Mouse (Mus musculus) MEL (cell line): ENCODE measurements around the gene Lbh. TPM values are rescaled to one million over a fixed set of nuclear protein-coding genes. Genes with fewer than 3 reads are reported as not detected.

ENCODE experiments used
- DNase-seq: peaks from one replicate; pipeline ENCODE4 v3.0.0; 2011; ENCODE audit warnings: low read depth, low spot score
- H3K27ac ChIP-seq: 2 replicates; pipeline ENCODE4 v1.5.1; 2012; ENCODE audit warnings: low read depth, mild to moderate bottlenecking, control low read depth, low read length, moderate library complexity; ENCODE audit not compliant: control insufficient read depth
- H3K27me3 ChIP-seq, 2 experiments: fragments of 150-350 bp in 1 of 2; sonication (generic) in 1 of 2; 2 replicates each; pipeline ENCODE4 v1.6.1; 2012; ENCODE audit warnings: low read length in 2 of 2, mild to moderate bottlenecking in 2 of 2, improper control_type of control experiment in 1 of 2, moderate library complexity in 1 of 2; ENCODE audit not compliant: insufficient read depth in 2 of 2, control insufficient read depth in 1 of 2
- H3K36me3 ChIP-seq, 2 experiments: 2 replicates each; pipeline ENCODE4 v1.6.1; 2012 to 2014; ENCODE audit warnings: low read length in 2 of 2, improper control_type of control experiment in 1 of 2, inconsistent platforms in 1 of 2, mild to moderate bottlenecking in 1 of 2; ENCODE audit not compliant: insufficient read depth in 2 of 2, control insufficient read depth in 1 of 2
- H3K4me1 ChIP-seq, 2 experiments: fragments of 150-350 bp in 1 of 2; sonication (generic) in 1 of 2; 2 replicates each; pipeline ENCODE4 v1.6.1; 2012; ENCODE audit warnings: low read length in 2 of 2, improper control_type of control experiment in 1 of 2, mild to moderate bottlenecking in 1 of 2; ENCODE audit not compliant: insufficient read depth in 2 of 2, control insufficient read depth in 1 of 2
- H3K4me3 ChIP-seq, 2 experiments: fragments of 150-350 bp in 1 of 2; sonication (generic) in 1 of 2; 2 replicates each; pipeline ENCODE4 v1.5.1; 2012; ENCODE audit warnings: low read depth in 2 of 2, low read length in 2 of 2, mild to moderate bottlenecking in 2 of 2, moderate library complexity in 2 of 2, control low read depth in 1 of 2, improper control_type of control experiment in 1 of 2; ENCODE audit not compliant: control insufficient read depth in 1 of 2, insufficient read depth in 1 of 2
- H3K79me2 ChIP-seq: 2 replicates; pipeline ENCODE4 v1.6.1; 2012; ENCODE audit warnings: mild to moderate bottlenecking, low read length, moderate library complexity; ENCODE audit not compliant: control insufficient read depth, poor library complexity, insufficient read depth
- H3K9ac ChIP-seq: 2 replicates; pipeline ENCODE4 v1.6.1; 2012; ENCODE audit warnings: low read depth, mild to moderate bottlenecking, control low read depth, low read length, moderate library complexity; ENCODE audit not compliant: control insufficient read depth, poor library complexity, severe bottlenecking
- H3K9me3 ChIP-seq: fragments of 150-350 bp; sonication (generic); replicated peaks from 2 replicates; pipeline ENCODE4 v1.6.1; 2012; ENCODE audit warnings: mild to moderate bottlenecking, low read length, improper control_type of control experiment, moderate library complexity; ENCODE audit not compliant: insufficient read depth
- CHD2 ChIP-seq: IDR thresholded peaks from 2 replicates; pipeline ENCODE4 v1.6.1; 2011; ENCODE audit warnings: low read length, improper control_type of control experiment
- CTCF ChIP-seq, 3 experiments: IDR thresholded peaks in 2 of 3; conservative IDR thresholded peaks in 1 of 3; 2 replicates each; pipeline ENCODE4 v1.5.1; 2011 to 2012; ENCODE audit warnings: low read length in 3 of 3, low read depth in 2 of 3, mild to moderate bottlenecking in 2 of 3, improper control_type of control experiment in 1 of 3, inconsistent platforms in 1 of 3, mixed read lengths in 1 of 3, moderate library complexity in 1 of 3; ENCODE audit not compliant: control insufficient read depth in 1 of 3, insufficient read depth in 1 of 3, poor library complexity in 1 of 3, severe bottlenecking in 1 of 3
- GABPA ChIP-seq: IDR thresholded peaks from 2 replicates; pipeline ENCODE4 v1.6.1; 2012; ENCODE audit warnings: low read depth, mild to moderate bottlenecking, inconsistent platforms, low read length, improper control_type of control experiment, moderate library complexity
- NRF1 ChIP-seq: IDR thresholded peaks from 2 replicates; pipeline ENCODE4 v1.6.1; 2014; ENCODE audit warnings: low read depth, mild to moderate bottlenecking, inconsistent platforms, low read length, improper control_type of control experiment, moderate library complexity; ENCODE audit not compliant: poor library complexity, insufficient read depth, severe bottlenecking
- POLR2AphosphoS5 ChIP-seq: IDR thresholded peaks from 2 replicates; pipeline ENCODE4 v1.6.1; 2012; ENCODE audit warnings: low read depth, borderline replicate concordance, mild to moderate bottlenecking, inconsistent platforms, low read length, moderate library complexity, mixed read lengths
- SIN3A ChIP-seq: IDR thresholded peaks from 2 replicates; pipeline ENCODE4 v1.6.1; 2012; ENCODE audit warnings: low read length, improper control_type of control experiment, inconsistent platforms
- TCF12 ChIP-seq: IDR thresholded peaks from 2 replicates; pipeline ENCODE4 v1.6.1; 2014; ENCODE audit warnings: low read depth, mild to moderate bottlenecking, inconsistent platforms, low read length, improper control_type of control experiment, moderate library complexity
- UBTF ChIP-seq: IDR thresholded peaks from 2 replicates; pipeline ENCODE4 v1.6.1; 2012; ENCODE audit warnings: low read depth, mild to moderate bottlenecking, inconsistent platforms, low read length, improper control_type of control experiment, moderate library complexity, borderline replicate concordance; ENCODE audit not compliant: insufficient read depth
- USF2 ChIP-seq, 2 experiments: IDR thresholded peaks; 2 replicates each; pipeline ENCODE4 v1.6.1; 2011 to 2012; ENCODE audit warnings: improper control_type of control experiment in 2 of 2, low read length in 2 of 2, borderline replicate concordance in 1 of 2, inconsistent platforms in 1 of 2, low read depth in 1 of 2, mild to moderate bottlenecking in 1 of 2; ENCODE audit not compliant: insufficient read depth in 1 of 2
- ZC3H11A ChIP-seq: IDR thresholded peaks from 2 replicates; pipeline ENCODE4 v1.6.1; 2012; ENCODE audit warnings: low read depth, mild to moderate bottlenecking, inconsistent platforms, low read length, improper control_type of control experiment
- ZMIZ1 ChIP-seq: IDR thresholded peaks from 2 replicates; pipeline ENCODE4 v1.6.1; 2012; ENCODE audit warnings: low read depth, mild to moderate bottlenecking, inconsistent platforms, low read length, improper control_type of control experiment, moderate library complexity
- polyA plus RNA-seq, 2 experiments: library from polyadenylated mRNA; stranded (reverse) in 1 of 2; unstranded in 1 of 2; fragments of >175 nt in 1 of 2; fragments of >200 nt in 1 of 2; gene quantifications; 2 replicates each; pipeline versions ENCODE4 v1.2.1 to v1.2.4; 2012; ENCODE audit warnings: low replicate concordance in 2 of 2, low read depth in 1 of 2; ENCODE audit not compliant: insufficient read length in 2 of 2, insufficient read depth in 1 of 2, missing spikeins in 1 of 2
- total RNA-seq: library from RNA; depleted of rRNA; stranded (reverse); fragments of 300-350 nt; gene quantifications from 2 replicates; pipeline ENCODE4 v1.2.3, GENCODE M21; 2012; rRNA removed

Gene Lbh
- total RNA-seq (not detected in 2 replicates), polyA plus RNA-seq (not detected)

DNA sequence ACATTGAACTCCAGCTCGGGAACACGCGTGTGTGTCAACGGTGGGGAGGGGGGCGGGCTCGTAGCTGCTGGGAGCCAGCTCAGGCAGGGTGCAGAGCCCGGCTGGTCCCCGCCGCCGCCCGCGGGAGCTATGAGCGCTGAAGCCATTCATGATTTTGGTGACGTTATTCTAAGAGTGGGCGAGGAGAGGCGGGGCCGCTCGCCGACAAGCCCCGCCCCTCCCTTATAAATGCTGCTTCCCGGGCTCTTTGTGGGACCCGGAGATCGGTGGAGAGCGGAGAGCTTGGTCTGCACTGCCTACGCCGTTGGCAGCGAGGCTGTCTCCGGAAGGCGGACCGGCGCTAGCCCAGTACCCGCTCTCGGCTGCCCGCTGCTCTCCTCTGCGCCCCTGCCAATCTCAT lies at the start of gene Lbh:
Lbh (plus strand) TSS at position 253 of the 400 bp plus-strand sequence.
- H3K36me3 ChIP-seq: no peaks in the 10 kb centered on the region
- H3K9ac ChIP-seq: no peak within 1 kb of the TSS
- no peaks in the 10 kb centered on the region for H3K79me2 ChIP-seq
- no peaks in the 10 kb centered on the region for H3K9me3 ChIP-seq
- no peaks in the 10 kb centered on the region for H3K4me1 ChIP-seq
- no peaks in the 10 kb centered on the region for H3K27me3 ChIP-seq
- H3K4me3 ChIP-seq: no peak within 1 kb of the TSS
- DNase-seq: no peak
- TF ChIP-seq POLR2AphosphoS5: no peak
- no peak within 1 kb of the TSS for H3K27ac ChIP-seq

GRCm38 (mm10) chr17:72878979-72879378 lies 39.1 kb upstream of the Lbh start:
- no peaks in the 10 kb centered on the region for H3K79me2 ChIP-seq
- no peaks in the 10 kb centered on the region for H3K9me3 ChIP-seq
- H3K9ac ChIP-seq: no peak overlapping the region
- H3K27ac ChIP-seq: no peak overlapping the region
- no peak for TF ChIP-seq UBTF
- no peak for TF ChIP-seq CHD2
- no peak for TF ChIP-seq TCF12
- TF ChIP-seq USF2 (IDR thresholded peaks at IDR 0.05; ENCODE audit: borderline replicate concordance in 1 of 2, insufficient read depth in 1 of 2, low read depth in 1 of 2, low read length in 2 of 2): no peak
- TF ChIP-seq ZMIZ1: no peak
- no peaks in the 10 kb centered on the region for H3K36me3 ChIP-seq
- no peaks in the 10 kb centered on the region for H3K27me3 ChIP-seq
- DNase-seq: no peak
- H3K4me3 ChIP-seq: no peak overlapping the region
- no peaks in the 10 kb centered on the region for H3K4me1 ChIP-seq

DNA sequence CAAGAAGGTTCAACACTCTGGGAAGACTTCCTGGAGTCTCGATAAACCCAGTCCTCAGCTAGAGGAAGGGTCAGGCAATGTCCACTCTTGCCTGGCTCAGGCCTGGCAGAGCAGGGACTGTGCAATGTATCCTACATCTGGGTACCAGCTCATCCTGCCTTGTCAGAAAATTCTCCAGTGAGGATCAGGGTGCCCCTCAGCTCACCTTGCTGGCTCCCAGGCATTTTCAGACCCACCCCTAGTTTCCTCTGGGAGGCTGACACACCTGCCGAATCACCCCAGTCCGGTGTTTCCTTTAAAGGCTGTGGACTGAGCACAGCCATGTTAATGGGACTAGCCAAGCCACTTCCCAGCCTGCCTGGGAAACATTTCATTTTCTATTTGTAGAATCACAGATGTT lies 37.9 kb upstream of the Lbh start:
- Histone ChIP-seq H3K27me3 (no peaks in the 10 kb centered on the region), H3K27ac (no peak overlapping the region), H3K4me1 (no peaks in the 10 kb centered on the region), H3K9me3 (no peaks in the 10 kb centered on the region), H3K36me3 (no peaks in the 10 kb centered on the region), H3K4me3 (no peak overlapping the region), H3K79me2 (no peaks in the 10 kb centered on the region), H3K9ac (no peak overlapping the region)
- TF ChIP-seq CTCF (IDR thresholded peaks at IDR 0.05 in 2 of 3, conservative IDR thresholded peaks at IDR 0.05 in 1 of 3; ENCODE audit: control insufficient read depth in 1 of 3, insufficient read depth in 1 of 3, low read depth in 2 of 3, low read length in 3 of 3, poor library complexity in 1 of 3, severe bottlenecking in 1 of 3) (no peak), NRF1 (no peak), UBTF (no peak), TCF12 (no peak), ZC3H11A (no peak), SIN3A (no peak), GABPA (no peak)
- DNase-seq: no peak
